Mouse (Mus musculus): Measurements from ENCODE around the gene Gm20388. TPM values are rescaled to one million over a fixed set of nuclear protein-coding genes. Genes with fewer than 3 reads are reported as not detected.
A peak's percentile ranks its signal among the peaks of the same experiment; 100 is the strongest.
"Not testable (repeated sequence)": the region's sequence is repeated elsewhere in the genome, so short reads cannot be mapped to it uniquely, and the experiment has no call there.

Gm20388 gene
- polyA plus RNA-seq, 1 experiment from 2014 or later, result 4.4 TPM

GRCm38 (mm10) chr8:120723025-120723424 lies 812.4 kb downstream of the Gm20388 start:
- no peaks in the 10 kb centered on the region for H3K9me3 ChIP-seq
- H3K36me3 ChIP-seq, result no peaks in the 10 kb centered on the region
- H3K4me2 ChIP-seq (replicated peaks), result no peak overlapping the region
- 71% methylated on average over 6 of the region's 6 CpGs for WGBS
- no peak overlapping the region for H3K4me3 ChIP-seq (replicated peaks)
- H3K27me3 ChIP-seq, result no peaks in the 10 kb centered on the region
- no peak overlapping the region for H3K27ac ChIP-seq
- H3K4me1 ChIP-seq (replicated peaks), result no peaks in the 10 kb centered on the region
- no peak for ATAC-seq
- H3K9ac ChIP-seq (replicated peaks), result no peak overlapping the region

- not testable (repeated sequence) for H3K4me2 ChIP-seq (replicated peaks); ATAC-seq; H3K27ac ChIP-seq; H3K27me3 ChIP-seq; H3K9ac ChIP-seq (replicated peaks); H3K4me1 ChIP-seq (replicated peaks); H3K4me3 ChIP-seq (replicated peaks); H3K9me3 ChIP-seq; H3K36me3 ChIP-seq
- 98% methylated on average over 4 of the region's 4 CpGs for WGBS
Observed at GRCm38 (mm10) chr8:120724096-120724495, 813.5 kb downstream of the Gm20388 start.

GRCm38 (mm10) chr8:120724816-120725575 lies 814.4 kb downstream of the Gm20388 start:
- no peak for ATAC-seq
- Histone ChIP-seq H3K4me3 (replicated peaks) (no peak overlapping the region), H3K4me2 (replicated peaks) (no peak overlapping the region), H3K36me3 (no peaks in the 10 kb centered on the region), H3K4me1 (replicated peaks) (no peaks in the 10 kb centered on the region), H3K27ac (no peak overlapping the region), H3K9me3 (no peaks in the 10 kb centered on the region), H3K27me3 (no peaks in the 10 kb centered on the region), H3K9ac (replicated peaks) (no peak overlapping the region)
- WGBS, result 78% methylated on average over 17 of the region's 17 CpGs

- no peaks in the 10 kb centered on the region for H3K4me1 ChIP-seq (replicated peaks)
- no peak overlapping the region for H3K27ac ChIP-seq
- no peak overlapping the region for H3K4me3 ChIP-seq (replicated peaks)
- no peaks in the 10 kb centered on the region for H3K9me3 ChIP-seq
- no peak for ATAC-seq
- H3K27me3 ChIP-seq, result no peaks in the 10 kb centered on the region
- 88% methylated on average over 5 of the region's 5 CpGs for WGBS
- no peaks in the 10 kb centered on the region for H3K36me3 ChIP-seq
- H3K4me2 ChIP-seq (replicated peaks), result no peak overlapping the region
- no peak overlapping the region for H3K9ac ChIP-seq (replicated peaks)
Observed at GRCm38 (mm10) chr8:120725576-120725950, 814.9 kb downstream of the Gm20388 start.

GRCm38 (mm10) chr8:120726051-120726450 lies 815.4 kb downstream of the Gm20388 start:
- no peak overlapping the region for H3K27ac ChIP-seq
- H3K36me3 ChIP-seq, result no peaks in the 10 kb centered on the region
- H3K9me3 ChIP-seq, result no peaks in the 10 kb centered on the region
- no peaks in the 10 kb centered on the region for H3K27me3 ChIP-seq
- H3K4me3 ChIP-seq (replicated peaks), result no peak overlapping the region
- WGBS, result 78% methylated on average over 5 of the region's 5 CpGs
- no peak overlapping the region for H3K9ac ChIP-seq (replicated peaks)
- no peaks in the 10 kb centered on the region for H3K4me1 ChIP-seq (replicated peaks)
- no peak for ATAC-seq
- H3K4me2 ChIP-seq (replicated peaks), result no peak overlapping the region

GRCm38 (mm10) chr8:120728488-120729160 lies 818.0 kb downstream of the Gm20388 start:
- H3K9me3 ChIP-seq, result no peaks in the 10 kb centered on the region
- H3K27ac ChIP-seq, result no peak overlapping the region
- 81% methylated on average over 9 of the region's 9 CpGs for WGBS
- H3K36me3 ChIP-seq, result no peaks in the 10 kb centered on the region
- peaks cover 7% of the 10 kb centered on the region for H3K4me1 ChIP-seq (replicated peaks)
- H3K9ac ChIP-seq (replicated peaks), result no peak overlapping the region
- no peak overlapping the region for H3K4me2 ChIP-seq (replicated peaks)
- ATAC-seq, result no peak
- no peak overlapping the region for H3K4me3 ChIP-seq (replicated peaks)
- peaks cover 12% of the 10 kb centered on the region for H3K27me3 ChIP-seq

- Histone ChIP-seq H3K9ac (replicated peaks) (no peak overlapping the region), H3K9me3 (no peaks in the 10 kb centered on the region), H3K4me2 (replicated peaks) (peak overlapping the region; percentile 14; the same call in 1 of the 2 replicates), H3K4me1 (replicated peaks) (peaks cover 18% of the 10 kb centered on the region), H3K27me3 (peaks cover 35% of the 10 kb centered on the region), H3K4me3 (replicated peaks) (no peak overlapping the region), H3K36me3 (no peaks in the 10 kb centered on the region), H3K27ac (no peak overlapping the region)
- 18% methylated on average over 14 of the region's 14 CpGs for WGBS
- peak; percentile 65; the same call in 1 of the 2 replicates for ATAC-seq
Observed at GRCm38 (mm10) chr8:120731582-120731981, 820.9 kb downstream of the Gm20388 start.

- no peaks in the 10 kb centered on the region for H3K9me3 ChIP-seq
- no peak for ATAC-seq
- H3K4me3 ChIP-seq (replicated peaks), result no peak overlapping the region
- peaks cover 23% of the 10 kb centered on the region for H3K4me1 ChIP-seq (replicated peaks)
- H3K27me3 ChIP-seq, result peaks cover 40% of the 10 kb centered on the region
- H3K27ac ChIP-seq, result no peak overlapping the region
- H3K36me3 ChIP-seq, result no peaks in the 10 kb centered on the region
- 40% methylated on average over 5 of the region's 6 CpGs for WGBS
- no peak overlapping the region for H3K9ac ChIP-seq (replicated peaks)
- H3K4me2 ChIP-seq (replicated peaks), result peak overlapping the region; percentile 14; the same call in 1 of the 2 replicates
Observed at GRCm38 (mm10) chr8:120732068-120732467, 821.4 kb downstream of the Gm20388 start.

GRCm38 (mm10) chr8:120735770-120736481 lies 825.3 kb downstream of the Gm20388 start, which contains the start of gene Irf8:
Irf8 (plus strand) TSS chr8:120736358.
- under 1% methylated on average over 59 of the region's 62 CpGs for WGBS
- H3K27me3 ChIP-seq, result peaks cover 50% of the 10 kb centered on the region

GRCm38 (mm10) chr8:120736486-120736885 lies 825.8 kb downstream of the Gm20388 start:
- WGBS, result under 1% methylated on average over 11 of the region's 11 CpGs

More at GRCm38 (mm10) chr8:120735770-120736481, 825.3 kb downstream of the Gm20388 start, which contains the start of gene Irf8:
- H3K9me3 ChIP-seq, result no peaks in the 10 kb centered on the region
- peak within 1 kb of the TSS; percentile 62 for H3K9ac ChIP-seq (replicated peaks)
- H3K4me1 ChIP-seq (replicated peaks), result peaks cover 24% of the 10 kb centered on the region
- H3K27ac ChIP-seq, result no peak within 1 kb of the TSS
- H3K36me3 ChIP-seq, result no peaks in the 10 kb centered on the region
- H3K4me3 ChIP-seq (replicated peaks), result peak within 1 kb of the TSS; percentile 49
- ATAC-seq, result peak; percentile 87
- H3K4me2 ChIP-seq (replicated peaks), result peak within 1 kb of the TSS; percentile 97

GRCm38 (mm10) chr8:120737166-120737565 lies 826.5 kb downstream of the Gm20388 start:
- ATAC-seq, result no peak
- Histone ChIP-seq H3K36me3 (no peaks in the 10 kb centered on the region), H3K27ac (no peak overlapping the region), H3K27me3 (peaks cover 50% of the 10 kb centered on the region), H3K9ac (replicated peaks) (no peak overlapping the region), H3K4me1 (replicated peaks) (peaks cover 17% of the 10 kb centered on the region), H3K4me3 (replicated peaks) (no peak overlapping the region), H3K4me2 (replicated peaks) (no peak overlapping the region; the same call in 1 of the 2 replicates), H3K9me3 (no peaks in the 10 kb centered on the region)
- WGBS, result 54% methylated on average over 7 of the region's 7 CpGs

More at GRCm38 (mm10) chr8:120736486-120736885, 825.8 kb downstream of the Gm20388 start:
- H3K9me3 ChIP-seq, result no peaks in the 10 kb centered on the region
- no peak overlapping the region for H3K27ac ChIP-seq
- peaks cover 23% of the 10 kb centered on the region for H3K4me1 ChIP-seq (replicated peaks)
- peak overlapping the region; percentile 62 for H3K9ac ChIP-seq (replicated peaks)
- peak overlapping the region; percentile 97 for H3K4me2 ChIP-seq (replicated peaks)
- ATAC-seq, result peak; percentile 63
- peak overlapping the region; percentile 49 for H3K4me3 ChIP-seq (replicated peaks)
- no peaks in the 10 kb centered on the region for H3K36me3 ChIP-seq
- H3K27me3 ChIP-seq, result peaks cover 50% of the 10 kb centered on the region

- Histone ChIP-seq H3K27ac (no peak overlapping the region), H3K9me3 (no peaks in the 10 kb centered on the region), H3K4me2 (replicated peaks) (no peak overlapping the region), H3K4me3 (replicated peaks) (no peak overlapping the region), H3K4me1 (replicated peaks) (peaks cover 17% of the 10 kb centered on the region), H3K27me3 (peaks cover 37% of the 10 kb centered on the region), H3K36me3 (no peaks in the 10 kb centered on the region), H3K9ac (replicated peaks) (no peak overlapping the region)
- no peak for ATAC-seq
- 83% methylated on average over 4 of the region's 4 CpGs for WGBS
Observed at GRCm38 (mm10) chr8:120738771-120739170, 828.1 kb downstream of the Gm20388 start.

Data from midbrain, embryonic 13.5 days (tissue).